Mouse (Mus musculus): ENCODE measurements at regions not wholly inside any gene's neighbourhood (a gene's known extent, or its start where the extent isn't known, plus 50 kb on each side); places are given as distances from the start of the nearest gene placed in this dataset.

DNA sequence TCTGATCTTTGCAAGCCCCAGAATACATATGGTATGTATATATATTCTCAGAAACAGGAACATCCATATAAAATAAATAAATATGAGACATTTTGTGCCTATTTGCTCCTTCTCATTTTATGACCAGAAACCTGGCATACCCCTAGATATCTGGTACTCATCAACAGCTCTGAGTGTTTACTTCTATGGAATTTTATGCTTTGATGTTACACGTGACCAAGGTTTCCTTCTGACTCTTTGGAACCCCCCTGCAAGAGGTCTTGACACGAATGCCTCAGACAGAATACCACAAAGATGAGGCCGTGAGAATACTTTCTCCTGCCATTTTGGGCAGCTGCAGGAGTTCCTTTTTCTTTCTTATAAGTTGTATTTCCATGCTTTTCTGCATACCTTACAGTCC lies 85.3 kb upstream of the P2ry1 start:
- TF ChIP-seq POLR2A (IDR thresholded peaks at IDR 0.05; ENCODE audit: control insufficient read depth, extremely low read depth, insufficient read depth, low read length, poor library complexity): no peak
- TF ChIP-seq CTCF (IDR thresholded peaks at IDR 0.05; ENCODE audit: borderline replicate concordance, control insufficient read depth, extremely low read depth, insufficient read depth, low read length, poor library complexity): no peak

All from thymus, adult 2 months (tissue).